13 mouse cellular contexts compared by ENCODE assay signal in the genomic region with DNA sequence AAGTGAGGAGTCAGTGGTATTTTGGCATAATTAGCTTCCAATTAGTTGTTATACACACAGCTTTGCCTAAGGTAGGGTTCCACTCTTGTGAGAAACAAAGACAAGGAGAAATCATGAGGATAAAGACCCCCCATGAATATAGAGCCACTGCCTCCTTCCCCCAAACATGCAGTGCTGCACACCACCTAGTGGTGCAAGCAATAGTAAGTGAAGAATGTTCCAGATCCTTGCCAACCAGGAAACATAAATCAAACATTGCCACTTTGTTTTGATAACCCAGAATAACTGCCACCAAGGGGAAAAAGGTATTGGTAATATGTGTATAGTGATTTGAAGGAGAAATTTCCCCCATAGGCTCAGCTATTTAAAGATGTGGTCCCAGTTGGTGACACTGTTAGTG. TPM values are rescaled to one million over a fixed set of nuclear protein-coding genes. Genes with fewer than 3 reads are reported as not detected.
DNase-seq lines count a peak whose midpoint lies in the region; ATAC-seq and TF ChIP-seq lines count a peak whose summit lies in the region.
"Had no signal": no experiment of that assay in that cellular context is flagged by ENCODE, and none has a peak within 500 bp of the region (broad histone marks: within the 10 kb centered on the region; RNA-seq: fewer than 3 reads in every experiment).

No protein-coding gene starts in this region.

- ATAC-seq in kidney, embryonic 15.5 days (replicated peaks; ENCODE audit: low FRiP score): no peak
- ATAC-seq in inflammation-experienced regulatory T-cells, adult 6 months: peak; percentile 49
- ATAC-seq: midbrain, embryonic 16.5 days had no signal

- H3K9me3 ChIP-seq in kidney, embryonic 15.5 days (replicated peaks): no peaks in the 10 kb centered on the region
- H3K9me3 ChIP-seq: liver, embryonic 15.5 days had no signal

- DNase-seq in kidney, adult 2 months: peak; percentile 42
- no peak for DNase-seq in spleen, adult 2 months (ENCODE audit: low read depth in 1 of 2, low spot score in 2 of 2)
- DNase-seq in spleen, postnatal 4 days (ENCODE audit: low spot score in 2 of 2): no peak
- peak; percentile 40 for DNase-seq in thymus, postnatal 4 days
- DNase-seq in gastrocnemius, postnatal 14 days: no peak
- no peak for DNase-seq in heart, postnatal 10 days
- DNase-seq: embryo, embryonic 11 days; gastrocnemius, postnatal 10 days; heart, postnatal 4 days had no signal

- no peak overlapping the region for H3K27ac ChIP-seq in kidney, adult 2 months (ENCODE audit: insufficient read depth, low read depth, low read length)
- no peak overlapping the region for H3K27ac ChIP-seq in kidney, embryonic 15.5 days
- no peak overlapping the region for H3K27ac ChIP-seq in spleen, adult 2 months (ENCODE audit: insufficient read depth, low read length)
- H3K27ac ChIP-seq: liver, embryonic 15.5 days had no signal

- TF ChIP-seq CTCF in kidney, adult 2 months (conservative IDR thresholded peaks at IDR 0.05; ENCODE audit: insufficient read depth, insufficient read length, low read depth, low read length): peak; percentile 23; the same call in 1 of the 2 replicates
- TF ChIP-seq CTCF in spleen, adult 2 months (IDR thresholded peaks at IDR 0.05; ENCODE audit: extremely low read depth, insufficient read depth, insufficient read length, insufficient replicate concordance): peak; percentile 17; the same call in 1 of the 2 replicates

- H3K4me3 ChIP-seq in kidney, adult 2 months (ENCODE audit: insufficient read depth, low read depth, low read length): no peak overlapping the region
- no peak overlapping the region for H3K4me3 ChIP-seq in kidney, embryonic 15.5 days (replicated peaks)
- H3K4me3 ChIP-seq in spleen, adult 2 months (ENCODE audit: extremely low read depth, insufficient read depth, insufficient read length): no peak overlapping the region
- H3K4me3 ChIP-seq: liver, embryonic 15.5 days had no signal

- no peak overlapping the region for H3K9ac ChIP-seq in kidney, embryonic 15.5 days
- H3K9ac ChIP-seq: liver, embryonic 15.5 days had no signal

- TF ChIP-seq POLR2A in kidney, adult 2 months (IDR thresholded peaks at IDR 0.05; ENCODE audit: low read depth, low read length): no peak
- TF ChIP-seq POLR2A in spleen, adult 2 months (IDR thresholded peaks at IDR 0.05; ENCODE audit: low read depth, low read length): no peak

- no peaks in the 10 kb centered on the region for H3K36me3 ChIP-seq in kidney, adult 2 months (ENCODE audit: control insufficient read depth, insufficient read depth, low read length)
- no peaks in the 10 kb centered on the region for H3K36me3 ChIP-seq in kidney, embryonic 15.5 days
- H3K36me3 ChIP-seq in spleen, adult 2 months (ENCODE audit: control insufficient read depth, insufficient read depth, low read length): no peaks in the 10 kb centered on the region
- H3K36me3 ChIP-seq: liver, embryonic 15.5 days had no signal

- no peaks in the 10 kb centered on the region for H3K27me3 ChIP-seq in kidney, adult 2 months (replicated peaks; ENCODE audit: control insufficient read depth, insufficient read depth, low read length)
- no peaks in the 10 kb centered on the region for H3K27me3 ChIP-seq in kidney, embryonic 15.5 days
- no peaks in the 10 kb centered on the region for H3K27me3 ChIP-seq in spleen, adult 2 months (ENCODE audit: control insufficient read depth, insufficient read depth, low read length)
- H3K27me3 ChIP-seq: liver, embryonic 15.5 days had no signal

- H3K4me2 ChIP-seq in kidney, embryonic 15.5 days: no peak overlapping the region
- H3K4me2 ChIP-seq: liver, embryonic 15.5 days had no signal

- H3K4me1 ChIP-seq in kidney, adult 2 months (ENCODE audit: control insufficient read depth, insufficient read depth, low read length): no peaks in the 10 kb centered on the region
- H3K4me1 ChIP-seq in kidney, embryonic 15.5 days: no peaks in the 10 kb centered on the region
- no peaks in the 10 kb centered on the region; the same call in 1 of the 2 replicates for H3K4me1 ChIP-seq in spleen, adult 2 months (ENCODE audit: control insufficient read depth, insufficient read depth, insufficient read length)
- H3K4me1 ChIP-seq: liver, embryonic 15.5 days had no signal

- intact Hi-C loops in gastrocnemius, postnatal 14 days (cut with DNase I; ENCODE audit: low total_unique reads): no loop called here
- intact Hi-C loops in heart, postnatal 10 days (cut with DNase I): loop anchor here (10.0 kb wide), 2 partner anchors 274 to 306 kb away; no protein-coding TSS in a partner anchor

RNA-seq across cellular contexts. Expression of a gene that starts 11.8 kb away (rescaled TPM):
- polyA plus RNA-seq in kidney, adult 2 months (2012; rRNA removed): 1.2 and 2.7 TPM in 2 replicates
- 0.74 and 0.93 TPM in 2 replicates for polyA plus RNA-seq in kidney, embryonic 15.5 days (2015; fragmentation: Nextera tagmentation; extraction: Ambion mirVana)
- 16.3 TPM in 2 replicates for polyA plus RNA-seq in spleen, adult 2 months (2012; rRNA removed)
- 10 to 100 TPM in 1 of 3 experiments, 1 to 10 TPM in 2; 5.1 to 10.1 (median 8.5) TPM for polyA plus RNA-seq in inflammation-experienced regulatory T-cells, adult 6 months (2017; shearing (Covaris generic))
- total RNA-seq in gastrocnemius, postnatal 14 days (2021): 1 to 10 TPM in 1 of 2 experiments, under 1 TPM in 1; 0.71 to 1.8 TPM
- total RNA-seq in heart, postnatal 10 days (2021): 1 to 10 TPM; 3.9 to 4.3 TPM

Comparison
In these comparisons a context has a peak if more than half of its experiments do, and no peak if none do; other contexts are left out.
1. DNase-seq: peak in kidney, adult 2 months (single experiment) and thymus, postnatal 4 days (single experiment); none in spleen, adult 2 months (0 of 2), spleen, postnatal 4 days (0 of 2), gastrocnemius, postnatal 14 days (single experiment) and heart, postnatal 10 days (0 of 2).